Mouse (Mus musculus) activated CD4-positive, CD25-positive, alpha-beta regulatory T cell, adult 4 months (primary cell): ENCODE results near the gene Efcab1. TPM values are rescaled to one million over a fixed set of nuclear protein-coding genes. Genes with fewer than 3 reads are reported as not detected.
"Not testable (repeated sequence)": the region's sequence is repeated elsewhere in the genome, so short reads cannot be mapped to it uniquely, and the experiment has no call there.

ENCODE experiments used
- ATAC-seq: one replicate; pipeline ENCODE4 v1.8.0; 2017
- polyA plus RNA-seq, 2 experiments: library from polyadenylated mRNA; unstranded; fragments of 100-300 nt; shearing (Covaris generic); gene quantifications; one replicate each; pipeline ENCODE4 v1.2.1; 2017

The Efcab1 gene
- polyA plus RNA-seq: not detected

- ATAC-seq: no peak
These were observed at the start of gene Efcab1 for GRCm38 (mm10) chr16:14906393-14907100. Gene Efcab1, plus strand, starts transcription at chr16:14906606.

GRCm38 (mm10) chr16:14859443-14859842 lies 47.0 kb upstream of the Efcab1 start:
- no peak for ATAC-seq

GRCm38 (mm10) chr16:14884916-14885315 lies 21.5 kb upstream of the Efcab1 start:
- no peak for ATAC-seq

- ATAC-seq: no peak
These were observed 21.0 kb upstream of the Efcab1 start for GRCm38 (mm10) chr16:14885372-14885771.

GRCm38 (mm10) chr16:14892492-14892891 lies 13.9 kb upstream of the Efcab1 start:
- no peak for ATAC-seq

DNA sequence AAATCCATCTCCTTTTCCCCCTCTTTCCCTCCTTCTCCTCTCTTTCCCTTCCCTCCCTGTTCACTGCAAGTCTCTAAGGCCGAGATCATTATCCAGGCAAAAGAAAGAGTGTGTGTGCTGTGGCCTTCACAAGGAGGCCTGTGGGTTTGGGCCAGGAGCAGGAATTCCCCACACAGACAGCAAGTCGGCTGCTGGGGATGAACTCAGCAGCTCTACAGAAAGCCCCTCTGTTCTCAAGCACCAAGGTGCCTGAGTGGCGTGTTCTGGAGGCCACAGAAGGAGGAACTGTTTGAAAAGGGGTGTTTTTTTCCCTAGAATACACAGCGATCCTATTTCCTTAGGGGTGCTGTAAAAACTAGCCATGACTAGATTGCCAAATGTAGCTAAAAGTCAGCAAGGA lies 12.5 kb upstream of the Efcab1 start:
- ATAC-seq: no peak

- no peak for ATAC-seq
These were observed 11.7 kb upstream of the Efcab1 start for GRCm38 (mm10) chr16:14894713-14895112.

GRCm38 (mm10) chr16:14895543-14895942 lies 10.9 kb upstream of the Efcab1 start:
- ATAC-seq: no peak

DNA sequence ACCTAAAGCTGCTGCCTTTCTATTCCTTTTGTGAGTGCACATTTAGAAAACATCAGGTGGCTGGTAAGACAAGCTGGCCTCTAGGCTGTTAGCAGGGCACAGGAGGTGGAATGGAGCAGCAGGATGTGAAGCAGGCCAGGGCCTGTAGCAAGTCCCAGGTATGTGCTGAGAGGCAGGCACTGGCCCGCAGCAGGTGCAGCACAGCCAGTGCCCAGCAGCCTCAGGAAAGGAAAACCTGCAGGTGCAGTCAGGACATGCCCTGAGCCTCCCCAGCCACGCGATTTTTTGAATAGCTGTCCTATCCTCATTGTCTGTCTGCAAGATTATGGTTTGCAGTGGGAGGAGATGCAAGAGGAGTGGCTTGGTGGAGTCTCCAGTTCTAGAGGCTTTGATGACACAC lies 24.3 kb downstream of the Efcab1 start:
- not testable (repeated sequence) for ATAC-seq

DNA sequence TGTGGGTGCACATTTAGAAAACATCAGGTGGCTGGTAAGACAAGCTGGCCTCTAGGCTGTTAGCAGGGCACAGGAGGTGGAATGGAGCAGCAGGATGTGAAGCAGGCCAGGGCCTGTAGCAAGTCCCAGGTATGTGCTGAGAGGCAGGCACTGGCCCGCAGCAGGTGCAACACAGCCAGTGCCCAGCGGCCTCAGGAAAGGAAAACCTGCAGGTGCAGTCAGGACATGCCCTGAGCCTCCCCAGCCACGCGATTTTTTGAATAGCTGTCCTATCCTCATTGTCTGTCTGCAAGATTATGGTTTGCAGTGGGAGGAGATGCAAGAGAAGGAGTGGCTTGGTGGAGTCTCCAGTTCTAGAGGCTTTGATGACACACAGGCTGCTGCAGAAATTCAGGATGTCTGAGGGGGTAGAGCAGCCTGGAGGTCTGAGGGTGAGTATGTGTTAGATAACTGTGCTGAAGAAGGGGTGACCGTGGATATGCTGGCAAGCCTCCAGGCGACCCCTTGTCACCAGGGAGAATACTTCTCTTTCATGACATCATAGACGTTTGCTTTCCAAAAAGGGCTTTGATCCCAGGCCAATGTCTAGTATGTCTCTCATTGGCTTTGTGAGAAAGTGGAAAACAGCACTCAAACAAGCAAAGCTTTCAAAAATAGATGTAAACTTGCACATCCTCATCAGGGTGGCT lies 30.2 kb downstream of the Efcab1 start:
- ATAC-seq: not testable (repeated sequence)

DNA sequence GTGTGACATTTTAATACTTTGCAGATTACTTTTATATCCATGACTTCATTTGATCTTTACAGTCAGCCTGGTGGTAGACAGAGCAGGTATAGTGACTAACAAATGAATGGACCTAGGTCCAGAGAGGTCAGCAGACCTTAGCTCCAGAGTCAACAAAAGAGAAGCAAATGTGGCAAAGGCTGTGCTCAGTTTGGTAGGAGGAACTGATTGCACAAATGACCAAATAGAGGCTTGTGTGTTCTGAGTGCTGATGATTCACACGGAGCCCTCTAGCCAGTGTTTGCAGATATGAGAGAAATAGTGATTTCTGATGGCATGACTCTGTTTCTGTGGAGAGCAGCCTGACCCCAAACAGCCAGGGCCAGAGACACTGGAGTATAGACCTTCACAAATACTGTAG lies 33.1 kb downstream of the Efcab1 start:
- ATAC-seq: no peak

DNA sequence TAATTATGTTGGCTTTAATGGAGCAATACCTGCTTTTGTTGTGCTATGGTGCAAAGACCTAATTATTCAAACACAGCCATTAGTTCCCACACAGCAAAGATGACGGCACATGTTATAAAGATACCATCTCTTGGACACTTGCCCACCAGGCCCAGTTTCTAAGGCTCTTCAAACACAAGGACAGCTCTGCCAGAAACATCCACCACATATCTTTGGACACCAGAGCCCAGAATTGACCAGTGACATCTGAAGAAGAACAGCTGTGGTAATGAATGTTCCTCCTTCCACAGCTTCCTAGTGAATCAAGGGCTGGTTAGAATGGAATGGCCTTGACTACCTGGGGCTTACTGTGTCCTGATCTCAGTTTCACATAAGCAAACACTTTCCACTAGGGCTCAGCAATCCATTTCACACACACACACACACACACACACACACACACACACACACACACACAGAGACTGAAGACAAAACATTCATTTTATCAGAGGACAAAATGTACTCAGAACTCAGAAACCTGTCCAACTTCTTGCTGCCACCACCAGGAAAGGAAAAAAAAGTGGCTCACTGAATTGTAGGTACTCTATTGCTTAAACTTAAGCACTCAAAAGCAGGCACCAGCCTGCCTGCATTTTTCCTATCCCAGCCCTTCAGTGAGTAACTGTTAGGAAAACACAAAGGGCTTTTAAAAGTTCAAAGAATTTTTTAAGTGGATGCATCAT lies 33.7 kb downstream of the Efcab1 start:
- no peak for ATAC-seq

DNA sequence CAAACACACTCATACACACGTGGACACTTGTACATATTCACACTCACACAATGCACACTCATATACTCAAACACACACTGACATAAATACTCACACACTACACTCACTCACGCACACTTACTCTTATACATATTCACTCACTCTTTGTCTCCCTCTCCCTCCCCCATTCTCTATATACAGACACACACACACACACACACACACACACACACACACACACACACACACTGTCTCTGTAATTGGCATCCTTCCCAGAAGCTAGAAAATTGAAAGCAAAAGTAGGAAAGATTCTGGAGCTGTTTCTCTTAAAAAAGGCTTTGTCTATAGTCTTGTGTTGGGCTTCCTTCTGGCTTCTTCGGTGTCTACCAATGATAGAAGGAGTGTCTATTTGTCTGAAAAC lies 34.5 kb downstream of the Efcab1 start:
- ATAC-seq: no peak

DNA sequence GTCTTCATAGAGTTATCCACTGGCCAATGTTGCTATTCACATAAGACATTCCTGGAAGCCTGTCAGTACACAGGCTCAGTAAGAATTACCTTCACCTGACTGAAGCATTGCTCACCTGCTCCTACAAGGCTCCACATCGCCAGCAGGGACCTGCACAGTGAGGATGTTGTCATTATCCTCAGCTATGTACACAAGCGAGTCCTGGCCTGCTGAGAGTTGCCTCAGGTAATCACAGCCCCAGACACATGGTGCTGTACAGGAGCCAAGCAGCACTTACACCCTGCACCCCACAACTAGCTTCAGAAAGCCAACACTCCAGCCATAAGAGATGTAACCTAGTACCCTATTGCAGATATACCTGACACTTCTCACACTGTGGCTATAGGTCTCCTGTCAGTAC lies 37.1 kb downstream of the Efcab1 start:
- no peak for ATAC-seq

- not testable (repeated sequence) for ATAC-seq
These were observed 41.2 kb downstream of the Efcab1 start for GRCm38 (mm10) chr16:14947561-14947960.

GRCm38 (mm10) chr16:14951894-14952293 lies 45.5 kb downstream of the Efcab1 start:
- ATAC-seq: no peak

- no peak for ATAC-seq
These were observed 53.3 kb downstream of the Efcab1 start for GRCm38 (mm10) chr16:14959743-14960142.

DNA sequence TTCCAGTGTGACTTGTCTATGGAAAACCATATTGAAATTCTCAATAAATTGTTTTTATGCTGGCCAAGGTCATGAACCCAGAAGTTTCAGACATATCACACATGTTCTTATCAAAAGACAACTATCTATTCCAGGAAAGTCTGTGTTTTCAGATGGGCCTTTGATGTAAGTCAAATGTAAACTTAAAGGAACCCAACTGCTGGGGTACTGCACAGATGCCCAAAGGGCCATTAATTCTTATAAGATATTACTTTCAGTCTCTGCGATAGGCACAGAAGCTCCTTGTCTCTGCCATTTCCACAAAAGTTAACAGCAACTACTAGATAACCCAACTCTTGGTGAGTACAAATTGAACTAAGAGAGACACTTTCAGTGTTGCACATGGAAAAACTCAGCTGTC lies 67.3 kb downstream of the Efcab1 start:
- no peak for ATAC-seq

- no peak for ATAC-seq
These were observed 72.8 kb downstream of the Efcab1 start for GRCm38 (mm10) chr16:14979228-14979627.

DNA sequence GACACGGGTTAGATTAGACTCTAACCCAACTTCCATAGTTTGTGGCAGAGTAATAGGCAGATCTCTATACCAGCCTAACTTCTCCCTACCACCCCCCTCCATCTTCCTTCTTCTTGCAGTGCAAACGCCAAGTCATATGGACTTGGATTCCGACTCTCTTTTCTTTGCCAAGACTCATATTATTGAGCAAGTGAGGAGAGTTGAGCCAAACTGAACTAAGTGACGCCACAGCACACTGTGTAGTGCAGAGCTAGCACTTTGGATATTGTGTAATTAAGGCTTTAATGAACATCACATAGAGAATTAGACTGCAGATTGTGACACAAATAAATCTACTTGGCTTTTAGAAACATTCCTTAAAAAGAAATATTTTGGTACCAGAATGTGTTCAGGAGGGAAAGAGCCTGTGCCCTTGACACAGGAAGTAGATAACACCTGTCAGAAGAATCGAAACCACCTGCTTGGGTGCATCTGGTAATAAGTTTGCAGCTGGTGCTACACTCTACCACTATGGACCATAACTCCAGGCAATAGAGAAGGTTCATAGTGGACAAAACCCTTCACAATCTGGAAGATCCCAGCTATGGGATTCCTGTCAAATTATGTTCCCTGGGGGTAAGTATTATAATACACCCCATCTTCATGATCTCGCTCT lies 83.3 kb downstream of the Efcab1 start:
- no peak for ATAC-seq

GRCm38 (mm10) chr16:14991001-14991400 lies 84.6 kb downstream of the Efcab1 start:
- ATAC-seq: no peak

DNA sequence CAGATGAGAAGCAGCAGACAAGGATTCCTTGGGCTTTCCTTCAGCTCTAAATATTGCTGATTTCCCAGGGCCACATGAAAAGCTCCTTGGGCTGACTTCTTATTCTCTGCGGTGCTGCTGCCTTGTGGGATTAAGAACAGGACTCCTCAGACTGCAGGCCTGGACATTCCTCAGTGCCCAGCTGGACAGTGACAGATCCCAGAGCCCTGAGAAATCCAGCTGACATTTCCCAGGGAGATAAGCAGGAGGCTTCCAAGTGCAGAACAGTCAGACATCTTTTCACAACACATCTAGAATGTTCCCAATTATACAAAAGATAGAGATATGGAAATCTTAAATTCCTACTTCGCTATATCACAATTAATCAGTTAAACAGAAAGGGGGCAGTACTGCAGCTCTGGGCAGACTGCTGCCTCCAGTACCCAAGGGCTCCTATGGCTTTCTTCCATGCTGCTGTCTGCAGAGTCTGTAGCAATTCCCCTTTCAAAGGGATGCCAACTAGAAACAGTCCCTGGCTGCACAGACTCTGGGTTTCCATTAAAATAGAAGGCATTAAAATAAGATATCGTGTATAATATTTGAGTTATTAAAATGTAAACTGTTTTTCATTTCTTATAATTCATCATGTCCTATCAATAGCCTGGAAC lies 86.2 kb downstream of the Efcab1 start:
- no peak for ATAC-seq

GRCm38 (mm10) chr16:15014724-15015123 lies 108.3 kb downstream of the Efcab1 start:
- ATAC-seq: no peak
